ENCODE assay signal across 15 mouse cellular contexts in genomic region chr16:31210453-31210852, GRCm38 (mm10). TPM values are rescaled to one million over a fixed set of nuclear protein-coding genes. Genes with fewer than 3 reads are reported as not detected.
DNase-seq lines count a peak whose midpoint lies in the region; ATAC-seq and TF ChIP-seq lines count a peak whose summit lies in the region.
"Had no signal": no experiment of that assay in that cellular context is flagged by ENCODE, and none has a peak within 500 bp of the region (broad histone marks: within the 10 kb centered on the region; RNA-seq: fewer than 3 reads in every experiment).

No protein-coding gene starts in this region.

- no peak overlapping the region for H3K27ac ChIP-seq in intestine, embryonic 15.5 days
- H3K27ac ChIP-seq in intestine, postnatal 0 days (ENCODE audit: low read depth, low read length): no peak overlapping the region
- H3K27ac ChIP-seq in embryonic facial prominence, embryonic 10.5 days (replicated peaks): no peak overlapping the region
- H3K27ac ChIP-seq: liver, embryonic 13.5 days; midbrain, embryonic 13.5 days; neural tube, embryonic 12.5 days had no signal

- H3K4me1 ChIP-seq in intestine, embryonic 15.5 days (replicated peaks): no peaks in the 10 kb centered on the region
- no peaks in the 10 kb centered on the region for H3K4me1 ChIP-seq in intestine, postnatal 0 days (replicated peaks; ENCODE audit: control insufficient read depth, insufficient read depth, low read length)
- H3K4me1 ChIP-seq in embryonic facial prominence, embryonic 10.5 days: peaks cover 6% of the 10 kb centered on the region; the same call in 1 of the 2 replicates
- H3K4me1 ChIP-seq: midbrain, embryonic 13.5 days; neural tube, embryonic 12.5 days had no signal

- H3K9me3 ChIP-seq in intestine, embryonic 15.5 days: no peaks in the 10 kb centered on the region
- H3K9me3 ChIP-seq in intestine, postnatal 0 days (ENCODE audit: control insufficient read depth): no peaks in the 10 kb centered on the region
- peaks cover 4% of the 10 kb centered on the region; the same call in 1 of the 2 replicates for H3K9me3 ChIP-seq in embryonic facial prominence, embryonic 10.5 days
- H3K9me3 ChIP-seq: liver, embryonic 13.5 days had no signal

- 55% methylated on average over 4 of the region's 4 CpGs for WGBS in intestine, embryonic 15.5 days
- WGBS in intestine, postnatal 0 days: 40% methylated on average over 4 of the region's 4 CpGs
- WGBS in embryonic facial prominence, embryonic 10.5 days: 79% methylated on average over 4 of the region's 4 CpGs

- H3K9ac ChIP-seq in intestine, embryonic 15.5 days: no peak overlapping the region
- no peak overlapping the region for H3K9ac ChIP-seq in intestine, postnatal 0 days (ENCODE audit: low read depth, low read length)
- H3K9ac ChIP-seq: liver, embryonic 13.5 days; midbrain, embryonic 13.5 days; neural tube, embryonic 12.5 days had no signal

- no peak overlapping the region for H3K4me3 ChIP-seq in intestine, embryonic 15.5 days (replicated peaks)
- no peak overlapping the region for H3K4me3 ChIP-seq in intestine, postnatal 0 days (ENCODE audit: low read depth, low read length)
- H3K4me3 ChIP-seq in embryonic facial prominence, embryonic 10.5 days: no peak overlapping the region
- H3K4me3 ChIP-seq: liver, embryonic 13.5 days; midbrain, embryonic 13.5 days; neural tube, embryonic 12.5 days had no signal

- peak; percentile 1 to 7 for DNase-seq in right cerebral cortex, postnatal 10 days (ENCODE audit: low spot score in 2 of 2)
- no peak for DNase-seq in right cerebral cortex, postnatal 4 days
- DNase-seq in adrenal gland, postnatal 10 days: peak; percentile 36
- DNase-seq in natural killer cell, adult 2 months (ENCODE audit: low spot score in 2 of 2): no peak
- no peak for DNase-seq in embryonic facial prominence, embryonic 10.5 days (ENCODE audit: low spot score)
- DNase-seq: cerebellum, adult 18-20 months; gastrocnemius, postnatal 25 days; liver, embryonic 13.5 days; spleen, adult 18-20 months; thymus, adult 2 months had no signal

- ATAC-seq in intestine, embryonic 15.5 days: peak; percentile 55
- ATAC-seq in intestine, postnatal 0 days: no peak
- peak; percentile 78 for ATAC-seq in megakaryocyte progenitor cell, adult 5-6 weeks (replicated peaks; ENCODE audit: poor library complexity)
- ATAC-seq: midbrain, embryonic 13.5 days had no signal

- H3K27me3 ChIP-seq in intestine, embryonic 15.5 days (replicated peaks): no peaks in the 10 kb centered on the region
- no peaks in the 10 kb centered on the region for H3K27me3 ChIP-seq in intestine, postnatal 0 days (replicated peaks; ENCODE audit: control insufficient read depth, insufficient read depth, low read length)
- H3K27me3 ChIP-seq in embryonic facial prominence, embryonic 10.5 days (replicated peaks; ENCODE audit: low read depth, poor library complexity, severe bottlenecking): no peaks in the 10 kb centered on the region
- H3K27me3 ChIP-seq: midbrain, embryonic 13.5 days; neural tube, embryonic 12.5 days had no signal

- no peak overlapping the region for H3K4me2 ChIP-seq in intestine, embryonic 15.5 days (replicated peaks)
- H3K4me2 ChIP-seq in intestine, postnatal 0 days (replicated peaks; ENCODE audit: low read depth): no peak overlapping the region
- H3K4me2 ChIP-seq: liver, embryonic 13.5 days; midbrain, embryonic 13.5 days; neural tube, embryonic 12.5 days had no signal

- no peak for TF ChIP-seq CTCF in intestine, postnatal 0 days (IDR thresholded peaks at IDR 0.05; ENCODE audit: low read depth)

- H3K36me3 ChIP-seq in intestine, embryonic 15.5 days: no peaks in the 10 kb centered on the region
- no peaks in the 10 kb centered on the region for H3K36me3 ChIP-seq in intestine, postnatal 0 days (ENCODE audit: control insufficient read depth, insufficient read depth)
- no peaks in the 10 kb centered on the region for H3K36me3 ChIP-seq in embryonic facial prominence, embryonic 10.5 days (replicated peaks)
- H3K36me3 ChIP-seq: liver, embryonic 13.5 days; midbrain, embryonic 13.5 days; neural tube, embryonic 12.5 days had no signal

RNA-seq across cellular contexts. Expression of gene Acap2, which starts 9.4 kb away (rescaled TPM):
- polyA plus RNA-seq in intestine, embryonic 15.5 days (2015; fragmentation: Nextera tagmentation; extraction: Ambion mirVana): 17.4 and 18.6 TPM in 2 replicates
- polyA plus RNA-seq in intestine, postnatal 0 days (2015; fragmentation: Nextera tagmentation; extraction: Ambion mirVana): 10.6 and 12.4 TPM in 2 replicates
- 10 to 100 TPM; 39.0 to 39.1 TPM for total RNA-seq in adrenal gland, postnatal 10 days (2021)
- 30.1 and 30.7 TPM in 2 replicates for total RNA-seq in megakaryocyte progenitor cell, adult 5-6 weeks (2015)
- total RNA-seq in megakaryocyte progenitor cell, adult 5-6 weeks (2017): 39.4 and 46.9 TPM in 2 replicates
- polyA plus RNA-seq in embryonic facial prominence, embryonic 10.5 days (2016; fragmentation: Nextera tagmentation; extraction: Ambion mirVana): 18.8 and 19.0 TPM in 2 replicates

Comparison
In these comparisons a context has a peak if more than half of its experiments do, and no peak if none do; other contexts are left out.
1. DNase-seq: peak in right cerebral cortex, postnatal 10 days (2 of 2) and adrenal gland, postnatal 10 days (single experiment); none in right cerebral cortex, postnatal 4 days (single experiment), natural killer cell, adult 2 months (0 of 2) and embryonic facial prominence, embryonic 10.5 days (single experiment).